Mouse (Mus musculus): ENCODE results near the gene Lctl. TPM values are rescaled to one million over a fixed set of nuclear protein-coding genes. Genes with fewer than 3 reads are reported as not detected.

Lctl gene
- total RNA-seq (2021): not detected
- long read RNA-seq, experiment 1: 0 reads
- long read RNA-seq, experiment 2: 0 reads

- DNase-seq (ENCODE audit: low spot score in 2 of 2): no peak
- no peak for TF ChIP-seq CTCF (conservative IDR thresholded peaks at IDR 0.05)
- Histone ChIP-seq H3K4me3 (no peak within 1 kb of the TSS), H3K27ac (no peak within 1 kb of the TSS)
Observed at GRCm38 (mm10) chr9:64116876-64117275, at the start of gene Lctl. Lctl (plus strand) TSS chr9:64117147.

DNA sequence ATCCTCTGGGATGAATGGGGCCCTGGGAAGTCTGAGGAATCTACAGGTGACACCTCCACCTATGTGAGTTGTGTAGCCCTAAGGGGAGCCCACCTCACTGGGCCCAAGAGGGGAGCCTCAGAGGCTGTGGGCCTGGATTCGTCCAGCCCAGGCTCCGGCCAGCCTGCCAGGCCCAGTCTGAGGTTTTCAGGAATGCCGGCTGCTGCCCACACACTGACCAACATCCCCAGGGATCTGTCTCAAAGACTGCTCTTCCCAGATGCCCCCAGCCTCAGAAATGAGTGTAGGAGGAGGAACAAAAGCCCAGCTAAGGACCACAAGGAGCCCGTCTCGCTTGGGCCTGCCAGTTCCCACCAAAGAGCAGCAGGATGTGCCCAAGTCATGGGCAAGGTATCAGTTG, 49.2 kb upstream of the Lctl start:
- no peak overlapping the region for H3K27ac ChIP-seq
- TF ChIP-seq CTCF (conservative IDR thresholded peaks at IDR 0.05): no peak
- no peak for DNase-seq (ENCODE audit: low spot score in 2 of 2)

DNA sequence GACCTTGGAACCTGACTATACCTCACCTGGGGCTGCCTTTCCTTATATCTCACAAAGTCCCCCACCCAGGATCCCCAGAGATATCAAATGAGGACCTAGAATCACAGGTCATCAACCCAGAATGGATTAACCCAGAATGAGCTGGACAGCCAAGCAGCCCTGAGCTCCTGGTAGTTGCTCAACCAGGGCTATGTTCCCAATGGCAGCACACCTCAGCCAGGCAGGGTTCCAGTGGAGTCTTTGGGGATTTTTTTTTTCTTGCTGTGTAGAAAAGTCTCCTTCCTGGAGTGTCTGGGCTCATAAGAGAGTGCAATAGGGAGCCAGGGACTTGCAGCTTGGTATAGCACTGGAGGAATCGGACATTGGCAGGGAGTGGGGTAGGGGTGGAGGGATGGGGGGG, 48.4 kb upstream of the Lctl start:
- no peak for DNase-seq (ENCODE audit: low spot score in 2 of 2)
- Histone ChIP-seq H3K27ac (no peak overlapping the region), H3K4me3 (no peak overlapping the region)
- no peak for TF ChIP-seq CTCF (conservative IDR thresholded peaks at IDR 0.05)

More for the DNA sequence above, 49.2 kb upstream of the Lctl start:
- no peak overlapping the region for H3K4me3 ChIP-seq

DNA sequence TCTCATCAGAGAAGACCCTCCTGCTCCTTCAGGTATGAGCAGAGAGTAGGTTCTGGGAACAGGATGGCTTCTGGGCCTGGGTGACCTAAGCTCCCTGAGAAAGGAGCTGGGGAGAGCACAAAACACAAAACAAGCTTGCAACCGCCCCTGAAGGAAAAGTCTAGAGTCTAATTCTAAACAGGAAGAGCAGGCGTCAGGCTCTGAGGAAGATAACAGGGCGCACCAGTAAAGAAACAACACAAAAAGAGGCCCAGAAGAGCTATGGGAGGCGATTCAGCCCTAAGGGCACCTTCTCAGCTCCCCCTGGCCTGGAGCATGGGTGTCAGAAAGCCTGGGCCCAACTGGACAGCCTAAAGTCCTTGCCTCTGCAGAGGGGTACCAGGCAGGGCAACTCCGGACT, 47.8 kb upstream of the Lctl start:
- no peak overlapping the region for H3K27ac ChIP-seq
- no peak for TF ChIP-seq CTCF (conservative IDR thresholded peaks at IDR 0.05)
- H3K4me3 ChIP-seq: no peak overlapping the region
- no peak for DNase-seq (ENCODE audit: low spot score in 2 of 2)

GRCm38 (mm10) chr9:64070674-64071073, 46.3 kb upstream of the Lctl start:
- no peak overlapping the region for H3K27ac ChIP-seq
- no peak overlapping the region for H3K4me3 ChIP-seq
- TF ChIP-seq CTCF (conservative IDR thresholded peaks at IDR 0.05): no peak
- DNase-seq (ENCODE audit: low spot score in 2 of 2): no peak

DNA sequence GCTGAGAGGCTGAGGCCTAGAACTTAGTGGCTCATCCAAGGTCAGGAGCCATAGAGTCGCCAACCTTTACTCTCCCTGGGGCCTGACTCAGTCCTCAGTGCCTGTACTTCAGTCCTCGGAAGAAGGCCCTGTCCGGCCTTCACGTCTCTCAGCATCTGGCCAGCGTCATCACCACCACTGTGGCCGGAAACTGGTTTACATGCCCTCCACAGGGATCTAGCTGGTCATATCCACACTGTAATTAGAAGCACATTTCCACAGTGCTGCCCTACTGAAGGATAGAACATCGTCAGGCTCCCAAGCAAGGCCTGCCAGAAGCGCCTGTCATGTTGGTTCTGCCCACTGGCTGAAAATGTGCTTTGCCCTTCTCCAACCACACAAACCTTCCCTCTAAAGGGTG, 42.1 kb upstream of the Lctl start:
- TF ChIP-seq CTCF (conservative IDR thresholded peaks at IDR 0.05): no peak
- H3K27ac ChIP-seq: no peak overlapping the region
- no peak overlapping the region for H3K4me3 ChIP-seq
- DNase-seq (ENCODE audit: low spot score in 2 of 2): no peak

DNA sequence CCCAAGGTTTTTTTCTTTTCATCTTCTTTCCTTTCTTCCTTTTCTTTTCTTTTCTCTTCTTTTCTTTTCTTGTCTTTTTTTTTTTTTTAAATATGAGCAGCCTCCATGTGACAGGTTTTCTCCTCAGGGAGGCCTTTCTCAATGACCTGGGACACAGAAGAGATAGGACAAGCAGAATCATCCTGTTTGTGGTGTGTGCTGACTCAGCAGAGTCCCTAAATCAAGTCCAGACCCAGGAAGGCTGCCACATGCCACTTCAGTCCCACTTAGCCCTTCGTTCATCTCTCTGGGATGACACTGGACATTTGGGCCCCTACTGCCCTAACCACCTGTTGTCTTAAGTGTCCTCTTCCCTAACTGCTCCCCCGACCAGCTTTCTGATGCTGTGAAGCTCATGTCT, 40.5 kb upstream of the Lctl start:
- Histone ChIP-seq H3K4me3 (no peak overlapping the region), H3K27ac (no peak overlapping the region)
- no peak for TF ChIP-seq CTCF (conservative IDR thresholded peaks at IDR 0.05)
- no peak for DNase-seq (ENCODE audit: low spot score in 2 of 2)

DNA sequence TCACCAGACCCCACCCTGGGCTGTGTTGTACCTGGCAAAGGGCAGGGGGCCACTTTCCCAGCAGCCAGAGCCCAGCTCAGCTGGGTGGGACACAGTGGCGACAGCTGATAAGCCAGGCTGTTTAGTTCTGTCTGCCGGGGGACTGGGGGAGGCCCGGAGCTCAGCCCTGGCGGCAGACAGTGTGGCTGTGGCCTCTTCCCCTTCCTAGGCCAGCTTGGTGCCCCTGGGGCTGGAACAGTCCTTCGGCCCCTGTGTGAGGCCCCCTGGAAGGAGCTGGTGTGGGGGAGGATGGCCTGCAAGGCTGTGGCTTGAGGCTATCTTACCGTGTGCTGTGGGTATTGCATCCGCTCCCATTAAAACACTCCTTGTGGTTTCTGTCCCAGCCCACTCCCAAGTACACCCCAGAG, 38.6 kb upstream of the Lctl start:
- TF ChIP-seq CTCF (conservative IDR thresholded peaks at IDR 0.05): no peak
- Histone ChIP-seq H3K4me3 (no peak overlapping the region), H3K27ac (no peak overlapping the region)
- no peak for DNase-seq (ENCODE audit: low spot score in 2 of 2)

DNA sequence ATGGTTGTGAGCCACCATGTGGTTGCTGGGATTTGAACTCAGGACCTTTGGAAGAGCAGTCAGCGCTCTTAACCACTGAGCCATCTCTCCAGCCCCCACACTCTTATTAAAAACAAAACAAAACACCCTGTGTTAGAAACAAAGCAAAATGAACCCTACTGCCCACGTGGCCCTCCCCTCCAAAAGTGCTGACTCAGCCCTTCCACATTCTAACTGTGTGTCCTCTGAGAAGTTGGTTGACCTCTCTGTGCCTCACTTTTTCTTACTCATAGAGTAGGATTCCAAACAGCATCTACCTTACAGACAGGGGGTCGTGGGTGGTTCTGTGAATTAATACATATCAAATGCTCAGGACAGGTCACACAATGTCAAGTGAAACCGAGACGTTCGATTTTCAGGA, 37.0 kb upstream of the Lctl start:
- DNase-seq (ENCODE audit: low spot score in 2 of 2): no peak
- H3K4me3 ChIP-seq: no peak overlapping the region
- no peak for TF ChIP-seq CTCF (conservative IDR thresholded peaks at IDR 0.05)
- H3K27ac ChIP-seq: no peak overlapping the region

- TF ChIP-seq CTCF (conservative IDR thresholded peaks at IDR 0.05): no peak
- Histone ChIP-seq H3K4me3 (peak overlapping the region; percentile 51; the same call in 1 of the 2 replicates), H3K27ac (no peak overlapping the region)
- no peak for DNase-seq (ENCODE audit: low spot score in 2 of 2)
Observed at GRCm38 (mm10) chr9:64084231-64084630, 32.7 kb upstream of the Lctl start.

GRCm38 (mm10) chr9:64084661-64085399, 32.1 kb upstream of the Lctl start:
- DNase-seq (ENCODE audit: low spot score in 2 of 2): no peak
- Histone ChIP-seq H3K4me3 (peak overlapping the region; percentile 51), H3K27ac (0 out of 2 replicates have a peak overlapping the region, but pooled peaks have one; percentile 14)
- TF ChIP-seq CTCF (conservative IDR thresholded peaks at IDR 0.05): no peak

DNA sequence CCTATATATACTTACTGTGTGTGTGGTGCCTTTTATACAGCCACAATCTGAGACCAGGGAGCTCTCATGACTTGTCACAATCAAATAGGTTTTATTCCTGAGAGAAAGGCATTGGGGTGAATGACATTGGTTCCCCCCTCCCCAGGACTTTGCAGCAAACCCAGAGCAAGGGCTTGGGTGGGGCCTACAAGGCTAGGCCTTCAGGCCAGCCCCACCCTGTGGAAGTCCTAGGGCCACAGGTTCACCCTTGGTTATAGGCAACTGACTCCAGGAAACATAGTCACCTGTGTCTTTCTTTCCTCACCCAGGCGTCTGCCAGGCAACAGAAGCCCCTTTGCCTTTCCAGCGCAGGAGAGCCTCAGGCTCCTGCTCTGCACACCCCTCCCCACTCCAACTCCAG, 31.0 kb upstream of the Lctl start:
- Histone ChIP-seq H3K27ac (no peak overlapping the region), H3K4me3 (no peak overlapping the region)
- no peak for DNase-seq (ENCODE audit: low spot score in 2 of 2)
- no peak for TF ChIP-seq CTCF (conservative IDR thresholded peaks at IDR 0.05)

- no peak for DNase-seq (ENCODE audit: low spot score in 2 of 2)
- no peak overlapping the region for H3K4me3 ChIP-seq
- H3K27ac ChIP-seq: no peak overlapping the region
- no peak for TF ChIP-seq CTCF (conservative IDR thresholded peaks at IDR 0.05)
Observed at GRCm38 (mm10) chr9:64086543-64086942, 30.4 kb upstream of the Lctl start.
